Mouse (Mus musculus): Measurements from ENCODE around the gene Qrsl1. TPM values are rescaled to one million over a fixed set of nuclear protein-coding genes. Genes with fewer than 3 reads are reported as not detected.

The Qrsl1 gene
- polyA plus RNA-seq, 1 experiment from 2014 or later: 26.8 TPM

Other genes starting within 250 kb of the Qrsl1 start
- 20.3 and 21.0 TPM in 2 replicates for gene Rtn4ip1, start 62 bp upstream of the Qrsl1 start, polyA plus RNA-seq (2016; fragmentation: Nextera tagmentation; extraction: Ambion mirVana)
- 0.22 and 0.31 TPM in 2 replicates for gene Crybg1, start 247.1 kb upstream of the Qrsl1 start, polyA plus RNA-seq (2016; fragmentation: Nextera tagmentation; extraction: Ambion mirVana)

Data from forebrain, embryonic 12.5 days (tissue).